Mouse (Mus musculus): ENCODE measurements around the gene Olfr1454. TPM values are rescaled to one million over a fixed set of nuclear protein-coding genes. Genes with fewer than 3 reads are reported as not detected.

Gene Olfr1454
- polyA plus RNA-seq (2016; fragmentation: Nextera tagmentation; extraction: Ambion mirVana), result not detected in 2 replicates

- no peak within 1 kb of the TSS for H3K27ac ChIP-seq
- no peak for DNase-seq (ENCODE audit: low spot score)
- H3K27me3 ChIP-seq (ENCODE audit: low read depth, poor library complexity, severe bottlenecking), result no peaks in the 10 kb centered on the region
- no peaks in the 10 kb centered on the region for H3K36me3 ChIP-seq
- WGBS, result 79% methylated on average over 2 of the region's 2 CpGs
- H3K4me1 ChIP-seq, result no peaks in the 10 kb centered on the region
- no peaks in the 10 kb centered on the region; the same call in none of the 2 replicates for H3K9me3 ChIP-seq (replicated peaks)
- H3K4me3 ChIP-seq, result no peak within 1 kb of the TSS
Observed at GRCm38 (mm10) chr19:13060310-13060709, at the start of gene Olfr1454. Gene Olfr1454, plus strand, starts transcription at chr19:13060610.

GRCm38 (mm10) chr19:13028227-13028626, 32.2 kb upstream of the Olfr1454 start, which contains the start of gene Olfr1453:
Gene Olfr1453, minus strand, starts transcription at chr19:13028327.
- Histone ChIP-seq H3K4me3 (no peak within 1 kb of the TSS), H3K27ac (no peak within 1 kb of the TSS), H3K4me1 (no peaks in the 10 kb centered on the region), H3K9me3 (replicated peaks) (no peaks in the 10 kb centered on the region), H3K36me3 (no peaks in the 10 kb centered on the region), H3K27me3 (ENCODE audit: low read depth, poor library complexity, severe bottlenecking) (no peaks in the 10 kb centered on the region)
- DNase-seq (ENCODE audit: low spot score), result no peak
- 63% methylated on average over 1 of the region's 1 CpGs for WGBS

GRCm38 (mm10) chr19:13093908-13094307, 33.5 kb downstream of the Olfr1454 start:
- Histone ChIP-seq H3K4me1 (no peaks in the 10 kb centered on the region), H3K36me3 (no peaks in the 10 kb centered on the region), H3K4me3 (no peak overlapping the region), H3K27ac (no peak overlapping the region), H3K9me3 (replicated peaks) (peaks cover 3% of the 10 kb centered on the region; the same call in 1 of the 2 replicates), H3K27me3 (ENCODE audit: low read depth, poor library complexity, severe bottlenecking) (no peaks in the 10 kb centered on the region)
- DNase-seq (ENCODE audit: low spot score), result no peak
- WGBS, result 95% methylated on average over 1 of the region's 1 CpGs

GRCm38 (mm10) chr19:13097791-13098190, 37.4 kb downstream of the Olfr1454 start, which contains the start of gene Olfr1457:
Gene Olfr1457, minus strand, starts transcription at chr19:13097891.
- Histone ChIP-seq H3K4me3 (no peak within 1 kb of the TSS), H3K27ac (no peak within 1 kb of the TSS), H3K27me3 (ENCODE audit: low read depth, poor library complexity, severe bottlenecking) (no peaks in the 10 kb centered on the region), H3K9me3 (replicated peaks) (no peaks in the 10 kb centered on the region; the same call in 1 of the 2 replicates), H3K36me3 (no peaks in the 10 kb centered on the region), H3K4me1 (no peaks in the 10 kb centered on the region)
- no peak for DNase-seq (ENCODE audit: low spot score)
- WGBS, result 82% methylated on average over 2 of the region's 2 CpGs

GRCm38 (mm10) chr19:13106675-13107074, 46.3 kb downstream of the Olfr1454 start, which contains the start of gene Olfr1458:
Gene Olfr1458, minus strand, starts transcription at chr19:13106775.
- Histone ChIP-seq H3K9me3 (replicated peaks) (no peaks in the 10 kb centered on the region), H3K27me3 (ENCODE audit: low read depth, poor library complexity, severe bottlenecking) (no peaks in the 10 kb centered on the region)

More at GRCm38 (mm10) chr19:13106675-13107074, 46.3 kb downstream of the Olfr1454 start, which contains the start of gene Olfr1458:
- no peak for DNase-seq (ENCODE audit: low spot score)
- WGBS, result 87% methylated on average over 3 of the region's 3 CpGs
- no peak within 1 kb of the TSS for H3K4me3 ChIP-seq
- H3K4me1 ChIP-seq, result no peaks in the 10 kb centered on the region
- H3K27ac ChIP-seq, result no peak within 1 kb of the TSS
- H3K36me3 ChIP-seq, result no peaks in the 10 kb centered on the region

Other genes with a start within 250 kb of the Olfr1454 start
- gene Gm5244, start 213.9 kb upstream of the Olfr1454 start, polyA plus RNA-seq (2016; fragmentation: Nextera tagmentation; extraction: Ambion mirVana), result not detected in 2 replicates
- not detected in 2 replicates for gene Olfr1444, start 203.3 kb upstream of the Olfr1454 start, polyA plus RNA-seq (2016; fragmentation: Nextera tagmentation; extraction: Ambion mirVana)
- not detected in 2 replicates for gene Olfr1445, start 176.8 kb upstream of the Olfr1454 start, polyA plus RNA-seq (2016; fragmentation: Nextera tagmentation; extraction: Ambion mirVana)
- not detected in 2 replicates for gene Olfr1446, start 167.1 kb upstream of the Olfr1454 start, polyA plus RNA-seq (2016; fragmentation: Nextera tagmentation; extraction: Ambion mirVana)
- not detected in 2 replicates for gene Olfr1447, start 156.9 kb upstream of the Olfr1454 start, polyA plus RNA-seq (2016; fragmentation: Nextera tagmentation; extraction: Ambion mirVana)
- gene Olfr1448, start 136.2 kb upstream of the Olfr1454 start, polyA plus RNA-seq (2016; fragmentation: Nextera tagmentation; extraction: Ambion mirVana), result not detected in 2 replicates
- gene Olfr1449, start 129.8 kb upstream of the Olfr1454 start, polyA plus RNA-seq (2016; fragmentation: Nextera tagmentation; extraction: Ambion mirVana), result not detected in 2 replicates
- not detected in 2 replicates for gene Olfr1450, start 110.4 kb upstream of the Olfr1454 start, polyA plus RNA-seq (2016; fragmentation: Nextera tagmentation; extraction: Ambion mirVana)
- gene Olfr1451, start 65.6 kb upstream of the Olfr1454 start, polyA plus RNA-seq (2016; fragmentation: Nextera tagmentation; extraction: Ambion mirVana), result not detected in 2 replicates
- gene Olfr1453, start 32.3 kb upstream of the Olfr1454 start, polyA plus RNA-seq (2016; fragmentation: Nextera tagmentation; extraction: Ambion mirVana), result not detected in 2 replicates
- gene Olfr1457, start 37.3 kb downstream of the Olfr1454 start, polyA plus RNA-seq (2016; fragmentation: Nextera tagmentation; extraction: Ambion mirVana), result not detected in 2 replicates
- gene Olfr1458, start 46.2 kb downstream of the Olfr1454 start, polyA plus RNA-seq (2016; fragmentation: Nextera tagmentation; extraction: Ambion mirVana), result not detected in 2 replicates
- not detected in 2 replicates for gene Olfr1459, start 88.9 kb downstream of the Olfr1454 start, polyA plus RNA-seq (2016; fragmentation: Nextera tagmentation; extraction: Ambion mirVana)
- gene Olfr1461, start 102.4 kb downstream of the Olfr1454 start, polyA plus RNA-seq (2016; fragmentation: Nextera tagmentation; extraction: Ambion mirVana), result not detected in 2 replicates
- gene Olfr1462, start 125.1 kb downstream of the Olfr1454 start, polyA plus RNA-seq (2016; fragmentation: Nextera tagmentation; extraction: Ambion mirVana), result not detected in 2 replicates
- gene Olfr1463, start 170.7 kb downstream of the Olfr1454 start, polyA plus RNA-seq (2016; fragmentation: Nextera tagmentation; extraction: Ambion mirVana), result not detected in 2 replicates